Mouse (Mus musculus) ES-Bruce4 (cell line): ENCODE data around the gene Pde10a. TPM values are rescaled to one million over a fixed set of nuclear protein-coding genes. Genes with fewer than 3 reads are reported as not detected.

Experiments used
- H3K27ac ChIP-seq: 2 replicates; pipeline ENCODE4 v1.5.1; 2012; ENCODE audit warnings: low read length, inconsistent platforms; ENCODE audit not compliant: insufficient read depth
- H3K27me3 ChIP-seq: 2 replicates; pipeline ENCODE4 v1.6.1; 2012; ENCODE audit warnings: mild to moderate bottlenecking, low read length, inconsistent platforms; ENCODE audit not compliant: control insufficient read depth, poor library complexity, insufficient read depth, severe bottlenecking
- H3K36me3 ChIP-seq: 2 replicates; pipeline ENCODE4 v1.6.1; 2012; ENCODE audit warnings: inconsistent platforms, mild to moderate bottlenecking, low read length, moderate library complexity; ENCODE audit not compliant: control insufficient read depth, poor library complexity, insufficient read depth, severe bottlenecking
- H3K4me1 ChIP-seq: one replicate; pipeline ENCODE4 v1.8.1; 2011; ENCODE audit warnings: low read length; ENCODE audit not compliant: control insufficient read depth, insufficient read depth
- H3K4me3 ChIP-seq: 2 replicates; pipeline ENCODE4 v1.5.1; 2011; ENCODE audit warnings: low read depth, mild to moderate bottlenecking, low read length
- H3K9ac ChIP-seq: 2 replicates; pipeline ENCODE4 v1.6.1; 2012; ENCODE audit warnings: low read depth, mild to moderate bottlenecking, inconsistent platforms; ENCODE audit not compliant: poor library complexity, severe bottlenecking
- H3K9me3 ChIP-seq: replicated peaks from 2 replicates; pipeline ENCODE4 v1.6.1; 2012; ENCODE audit warnings: mild to moderate bottlenecking, low read length, inconsistent platforms; ENCODE audit not compliant: control insufficient read depth, poor library complexity, insufficient read depth, severe bottlenecking
- CTCF ChIP-seq: IDR thresholded peaks from one replicate; pipeline ENCODE4 v1.8.1; 2011; ENCODE audit warnings: low read depth, low read length
- EP300 ChIP-seq: IDR thresholded peaks from 2 replicates; pipeline ENCODE4 v1.6.1; 2011; ENCODE audit warnings: low read depth, low read length; ENCODE audit not compliant: insufficient read depth
- POLR2A ChIP-seq: IDR thresholded peaks from one replicate; pipeline ENCODE4 v1.8.1; 2011; ENCODE audit warnings: low read length; ENCODE audit not compliant: insufficient read depth
- polyA plus RNA-seq: library from polyadenylated mRNA; stranded (reverse); fragments of >200 nt; gene quantifications from 2 replicates; pipeline ENCODE4 v1.2.4, GENCODE M21; 2011; ENCODE audit warnings: low read depth; ENCODE audit not compliant: missing spikeins, insufficient read depth, insufficient read length

Pde10a gene
- polyA plus RNA-seq, 1 experiment: 2.7 TPM

- H3K4me1 ChIP-seq: no peaks in the 10 kb centered on the region
- no peak overlapping the region for H3K27ac ChIP-seq
- no peaks in the 10 kb centered on the region for H3K27me3 ChIP-seq
- H3K9ac ChIP-seq: no peak overlapping the region
- no peaks in the 10 kb centered on the region for H3K9me3 ChIP-seq
- no peaks in the 10 kb centered on the region for H3K36me3 ChIP-seq
- TF ChIP-seq EP300 (no peak), CTCF (no peak), POLR2A (no peak)
- no peak overlapping the region for H3K4me3 ChIP-seq
Observed at GRCm38 (mm10) chr17:8769155-8769554, 244.0 kb downstream of the Pde10a start.

GRCm38 (mm10) chr17:8773391-8773790, 248.2 kb downstream of the Pde10a start:
- no peaks in the 10 kb centered on the region for H3K27me3 ChIP-seq
- no peak overlapping the region for H3K9ac ChIP-seq
- H3K36me3 ChIP-seq: no peaks in the 10 kb centered on the region
- TF ChIP-seq EP300: no peak
- H3K4me1 ChIP-seq: no peaks in the 10 kb centered on the region
- no peaks in the 10 kb centered on the region for H3K9me3 ChIP-seq
- H3K4me3 ChIP-seq: no peak overlapping the region
- H3K27ac ChIP-seq: no peak overlapping the region

- Histone ChIP-seq H3K36me3 (no peaks in the 10 kb centered on the region), H3K9ac (no peak overlapping the region), H3K27me3 (no peaks in the 10 kb centered on the region), H3K4me3 (no peak overlapping the region), H3K4me1 (no peaks in the 10 kb centered on the region), H3K9me3 (no peaks in the 10 kb centered on the region), H3K27ac (no peak overlapping the region)
- TF ChIP-seq POLR2A (no peak), EP300 (no peak), CTCF (no peak)
Observed at GRCm38 (mm10) chr17:8774301-8774700, 249.1 kb downstream of the Pde10a start.

- H3K27ac ChIP-seq: no peak overlapping the region
- TF ChIP-seq CTCF (no peak), POLR2A (no peak), EP300 (no peak)
- H3K9me3 ChIP-seq: no peaks in the 10 kb centered on the region
Observed at GRCm38 (mm10) chr17:8775571-8776161, 250.5 kb downstream of the Pde10a start.

GRCm38 (mm10) chr17:8777710-8778109, 252.5 kb downstream of the Pde10a start:
- TF ChIP-seq CTCF (no peak), EP300 (no peak), POLR2A (no peak)
- Histone ChIP-seq H3K9ac (no peak overlapping the region), H3K36me3 (no peaks in the 10 kb centered on the region), H3K27ac (no peak overlapping the region), H3K9me3 (no peaks in the 10 kb centered on the region), H3K27me3 (no peaks in the 10 kb centered on the region), H3K4me1 (no peaks in the 10 kb centered on the region), H3K4me3 (no peak overlapping the region)

More at GRCm38 (mm10) chr17:8775571-8776161, 250.5 kb downstream of the Pde10a start:
- no peak overlapping the region for H3K9ac ChIP-seq
- H3K36me3 ChIP-seq: no peaks in the 10 kb centered on the region
- no peaks in the 10 kb centered on the region for H3K27me3 ChIP-seq
- no peaks in the 10 kb centered on the region for H3K4me1 ChIP-seq
- no peak overlapping the region for H3K4me3 ChIP-seq

GRCm38 (mm10) chr17:8778839-8779238, 253.7 kb downstream of the Pde10a start:
- no peaks in the 10 kb centered on the region for H3K27me3 ChIP-seq
- H3K4me3 ChIP-seq: no peak overlapping the region
- no peaks in the 10 kb centered on the region for H3K9me3 ChIP-seq
- H3K9ac ChIP-seq: no peak overlapping the region
- H3K36me3 ChIP-seq: no peaks in the 10 kb centered on the region
- no peak overlapping the region for H3K27ac ChIP-seq
- TF ChIP-seq CTCF: no peak
- TF ChIP-seq POLR2A: no peak
- no peak for TF ChIP-seq EP300
- no peaks in the 10 kb centered on the region for H3K4me1 ChIP-seq
